Mouse (Mus musculus) thymus, adult 18-20 months (tissue): ENCODE data around the gene Usf3.

Source experiments
- DNase-seq, 2 experiments: peaks; one replicate each; pipeline ENCODE4 v3.0.0; 2022; ENCODE audit warnings: mixed read lengths in 2 of 2

The Usf3 gene

DNA sequence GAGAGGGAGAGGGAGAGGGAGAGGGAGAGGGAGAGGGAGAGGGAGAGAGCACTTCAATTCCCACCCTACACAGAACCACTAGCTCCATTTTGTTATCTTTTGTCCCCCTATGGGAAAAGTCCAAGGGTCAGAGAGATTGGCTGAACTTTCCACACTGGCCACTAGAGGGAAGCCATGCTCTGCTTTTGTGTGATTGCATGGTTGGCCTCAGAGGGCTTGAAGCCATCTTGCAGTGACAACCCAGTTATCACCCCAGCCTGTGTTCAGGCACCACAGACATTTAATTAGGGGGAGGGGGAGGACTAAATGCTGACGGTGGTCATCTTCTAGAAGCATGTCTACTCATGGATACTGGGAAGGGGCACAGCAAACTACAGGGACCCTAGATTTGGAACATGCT, 69.6 kb downstream of the Usf3 start:
- peak; percentile 16 to 45 for DNase-seq

DNA sequence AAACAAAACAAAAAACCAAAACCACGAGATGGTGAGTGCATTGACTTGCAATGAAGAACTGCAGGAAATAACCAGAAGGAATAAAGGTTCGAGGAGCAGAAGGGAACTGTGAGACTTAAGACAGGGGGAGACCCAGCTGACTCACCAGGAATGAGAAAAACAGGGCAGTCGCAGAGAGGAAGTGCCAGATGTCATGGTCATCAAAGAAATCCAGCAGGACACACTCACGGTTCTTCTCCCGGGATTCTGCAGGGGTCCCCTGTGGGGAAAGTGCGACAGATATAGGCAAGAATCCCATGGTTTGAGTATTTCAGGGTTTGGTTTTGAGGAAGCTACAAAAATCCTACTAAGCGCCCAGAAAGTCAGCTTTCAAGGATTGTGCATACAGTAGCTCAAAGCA, 70.3 kb downstream of the Usf3 start:
- no peak for DNase-seq

DNA sequence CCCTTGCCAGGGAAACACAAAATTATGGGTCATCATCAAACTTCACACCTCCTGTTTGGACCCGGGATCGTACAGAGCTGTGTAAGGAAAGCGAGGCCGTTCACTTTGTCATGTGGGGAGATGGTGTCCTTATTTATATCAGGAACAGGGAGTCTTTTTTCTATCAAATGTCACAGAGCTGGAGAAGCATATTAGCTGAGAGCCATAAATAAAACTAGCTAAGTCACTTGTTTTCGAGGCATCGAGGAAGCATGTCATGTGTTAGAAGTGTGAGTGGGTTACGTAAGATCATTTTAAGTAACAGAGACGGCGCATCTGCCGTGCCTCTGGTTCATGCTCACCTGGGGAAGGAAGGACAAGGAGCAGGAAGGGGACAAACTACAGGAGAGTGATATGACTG, 76.9 kb downstream of the Usf3 start:
- DNase-seq, result no peak

DNA sequence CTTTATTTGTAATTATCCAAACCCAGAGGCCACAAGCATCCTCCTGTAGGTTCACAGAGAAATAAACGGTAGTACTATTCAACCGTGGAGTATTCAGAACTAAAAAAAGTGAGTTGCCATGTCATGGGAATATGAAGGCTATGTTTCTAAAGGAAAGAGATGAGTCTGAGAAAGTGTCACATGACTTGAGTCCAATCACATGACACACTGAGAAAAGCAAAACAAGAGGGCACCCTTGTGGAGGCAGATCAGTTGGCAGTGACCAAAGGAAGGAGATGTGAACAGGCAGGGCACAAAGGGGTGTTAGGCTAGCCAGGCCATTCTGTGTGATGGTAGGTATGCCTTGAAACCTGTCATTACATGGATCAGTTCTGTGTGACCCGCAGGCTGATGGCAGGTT, 79.7 kb downstream of the Usf3 start:
- DNase-seq, result no peak

DNA sequence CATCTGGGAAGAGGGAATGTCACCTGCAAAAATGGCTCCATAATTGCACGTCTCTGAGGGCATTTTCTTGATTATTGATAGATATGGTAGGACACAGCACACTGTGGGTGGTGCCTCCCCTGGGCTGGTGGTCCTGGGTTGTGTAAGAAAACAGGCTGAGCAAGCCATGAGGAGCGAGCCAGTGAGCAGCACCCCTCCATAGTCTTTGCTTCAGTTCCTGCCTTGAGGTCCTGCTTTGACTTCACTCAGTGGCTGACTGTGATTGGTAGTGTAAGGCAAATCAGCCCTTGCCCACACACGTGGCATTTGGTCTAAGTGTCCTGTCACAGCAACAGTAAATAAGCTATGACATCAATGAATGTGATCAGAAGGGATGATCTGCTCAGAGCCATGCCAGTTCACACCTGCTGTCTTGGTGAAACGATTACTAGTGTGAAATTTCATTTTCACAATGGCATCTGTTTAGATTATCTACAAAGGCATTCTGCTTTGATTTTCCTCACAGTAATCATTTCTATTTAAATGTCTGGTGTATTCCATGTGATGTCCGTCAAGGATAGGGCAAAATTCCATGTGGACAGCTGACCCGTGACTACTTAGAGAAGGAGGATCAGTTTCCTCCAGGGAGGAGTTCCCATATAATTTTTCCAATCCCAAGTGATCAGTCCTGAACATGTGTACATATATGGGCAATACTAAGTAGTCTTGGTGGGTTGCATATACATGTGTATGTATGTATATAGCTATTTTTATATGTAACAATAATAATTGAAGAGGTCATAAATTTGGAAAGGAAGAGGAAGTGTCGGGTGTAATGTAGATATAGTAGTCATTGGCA, 81.0 kb downstream of the Usf3 start:
- DNase-seq, result no peak

DNA sequence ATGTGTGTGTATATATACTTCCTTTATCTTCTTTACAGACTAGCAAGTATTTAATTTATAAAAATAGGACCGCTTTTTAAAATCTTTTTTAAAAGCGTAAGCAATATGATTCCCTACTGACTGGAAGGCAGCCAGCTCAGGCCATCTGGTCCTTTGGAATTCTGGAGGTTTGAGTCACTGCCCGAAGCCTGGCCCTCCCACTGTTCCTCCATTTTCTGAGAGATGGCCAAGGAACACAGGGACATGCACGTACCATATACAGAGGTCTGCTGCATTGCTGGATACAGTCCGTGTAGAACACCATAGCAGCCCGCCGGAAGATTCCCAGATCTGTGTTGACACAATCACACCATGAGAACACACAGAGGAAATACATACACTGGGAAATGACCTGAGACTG, 81.7 kb downstream of the Usf3 start:
- DNase-seq, result no peak

DNA sequence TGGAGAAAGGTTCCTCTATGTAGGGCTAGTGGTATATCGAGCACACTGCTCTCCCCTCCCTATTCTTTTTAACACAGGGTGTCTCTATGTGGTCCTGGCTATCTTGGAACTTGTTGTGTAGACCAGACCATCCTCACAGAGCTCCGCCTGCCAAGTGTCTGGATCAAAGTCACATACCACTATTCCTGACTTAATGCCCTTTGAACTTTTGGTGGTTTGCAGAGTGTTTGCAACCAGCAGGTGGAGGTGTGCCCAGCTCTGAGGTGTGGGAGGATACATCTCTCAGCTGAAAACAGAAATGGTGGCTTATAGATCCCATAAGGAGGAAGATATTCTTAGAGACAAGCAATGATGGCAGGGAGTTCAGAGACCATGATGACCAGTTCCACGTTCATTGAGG, 84.4 kb downstream of the Usf3 start:
- no peak for DNase-seq

DNA sequence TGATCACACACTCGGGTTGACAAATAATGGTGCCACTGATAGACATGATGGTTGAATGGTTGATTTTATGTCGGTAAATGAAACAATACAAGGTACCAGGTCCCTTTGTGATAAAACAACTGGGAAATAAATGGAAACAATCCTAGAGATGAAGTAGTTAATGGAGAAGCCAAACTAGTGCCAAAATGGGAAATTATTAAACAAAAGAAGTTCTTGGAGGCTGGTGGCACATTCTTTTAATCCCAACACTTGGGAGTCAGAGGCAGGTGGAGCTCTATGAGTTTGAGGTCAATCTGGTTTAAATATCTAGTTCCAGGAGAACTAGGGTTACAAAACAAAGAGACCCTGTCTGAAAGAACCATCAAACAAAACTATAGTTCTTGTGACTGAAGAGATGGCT, 91.9 kb downstream of the Usf3 start:
- no peak for DNase-seq

DNA sequence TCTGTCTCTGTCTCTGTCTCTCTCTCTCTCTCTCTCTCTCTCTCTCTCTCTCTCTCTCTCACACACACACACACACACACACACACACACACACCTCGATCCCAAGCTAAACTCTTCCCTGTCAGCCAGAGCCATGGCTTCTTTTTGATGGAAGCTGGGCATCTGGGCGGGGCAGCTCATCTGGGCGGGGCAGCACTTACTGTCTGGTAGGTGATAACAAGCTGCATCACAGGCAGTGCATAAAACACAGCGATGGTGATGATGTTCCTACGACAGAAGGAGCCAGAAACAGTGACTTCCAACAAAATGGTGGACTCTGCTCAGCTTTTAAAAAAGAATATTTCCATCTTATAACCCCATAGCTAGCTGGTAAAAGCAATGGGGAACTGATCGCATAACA, 92.5 kb downstream of the Usf3 start:
- no peak for DNase-seq

DNA sequence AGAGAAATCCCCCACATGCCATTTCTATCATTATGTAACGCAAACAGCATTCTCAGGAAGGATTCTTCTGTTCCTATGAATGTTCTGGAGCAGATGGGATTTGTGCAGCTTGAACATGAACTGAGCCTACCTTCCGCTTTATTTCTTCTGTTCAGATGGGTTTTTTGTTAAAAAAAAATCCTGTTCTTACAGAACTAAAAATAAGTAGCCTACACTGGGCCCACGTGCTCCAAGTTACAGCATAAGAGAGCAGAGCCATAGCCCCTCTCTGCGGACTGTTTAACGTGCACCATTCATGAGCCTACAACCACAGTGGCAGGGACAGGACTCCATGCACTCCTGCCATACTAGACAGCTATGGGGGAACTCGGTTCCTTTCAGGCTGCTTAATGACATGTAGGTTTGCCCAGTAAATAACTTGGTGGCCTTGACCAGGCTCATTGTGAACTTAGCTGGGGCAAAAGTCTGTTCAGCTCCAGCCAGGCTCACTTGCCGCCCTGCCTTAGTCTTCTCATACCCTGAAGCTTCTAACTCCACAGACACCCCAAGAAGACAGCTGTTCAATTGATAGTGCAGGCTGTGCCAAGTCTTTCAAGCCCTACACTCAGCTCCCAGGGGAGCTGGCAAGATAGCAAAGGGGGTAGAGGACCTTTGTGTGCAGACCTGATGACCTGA, 95.6 kb downstream of the Usf3 start:
- DNase-seq, result no peak

DNA sequence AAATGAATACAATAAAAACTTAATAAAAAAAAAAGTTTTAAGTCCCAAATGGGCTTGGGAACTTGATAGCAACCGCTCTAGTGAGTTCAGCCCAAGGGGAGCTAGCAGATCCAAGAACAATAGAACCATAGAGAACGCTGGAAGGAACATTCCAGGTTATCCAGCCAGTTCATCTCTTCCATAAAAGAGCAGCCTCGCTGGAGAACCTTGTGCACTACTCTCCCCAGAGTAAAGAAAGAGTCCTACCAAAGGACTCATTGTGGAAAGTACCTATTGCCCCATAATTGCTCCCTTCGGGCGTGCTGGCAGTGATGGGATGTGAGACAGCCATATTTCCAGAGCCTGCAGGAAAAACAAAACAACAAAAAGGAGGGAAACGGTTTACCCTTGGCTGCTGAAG, 96.5 kb downstream of the Usf3 start:
- DNase-seq, result no peak

DNA sequence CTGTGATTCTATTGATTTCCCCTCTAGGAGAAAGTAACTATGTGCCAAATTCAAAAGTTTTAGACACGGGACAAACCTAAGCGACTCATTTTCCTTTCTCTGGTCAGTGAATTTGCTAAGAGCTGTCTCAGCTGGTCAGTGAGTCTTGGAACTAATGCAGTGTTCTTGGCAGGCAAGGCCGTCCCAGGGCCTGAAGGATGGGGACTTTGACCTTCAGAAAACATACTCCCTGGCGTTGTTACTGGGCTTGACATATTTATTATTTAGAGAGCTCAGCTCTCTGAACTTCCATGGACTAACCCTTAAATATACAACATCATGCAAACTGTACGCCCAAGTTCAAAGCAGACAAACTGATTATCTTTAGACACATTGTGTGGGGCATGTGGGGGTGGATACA, 97.6 kb downstream of the Usf3 start:
- no peak for DNase-seq

DNA sequence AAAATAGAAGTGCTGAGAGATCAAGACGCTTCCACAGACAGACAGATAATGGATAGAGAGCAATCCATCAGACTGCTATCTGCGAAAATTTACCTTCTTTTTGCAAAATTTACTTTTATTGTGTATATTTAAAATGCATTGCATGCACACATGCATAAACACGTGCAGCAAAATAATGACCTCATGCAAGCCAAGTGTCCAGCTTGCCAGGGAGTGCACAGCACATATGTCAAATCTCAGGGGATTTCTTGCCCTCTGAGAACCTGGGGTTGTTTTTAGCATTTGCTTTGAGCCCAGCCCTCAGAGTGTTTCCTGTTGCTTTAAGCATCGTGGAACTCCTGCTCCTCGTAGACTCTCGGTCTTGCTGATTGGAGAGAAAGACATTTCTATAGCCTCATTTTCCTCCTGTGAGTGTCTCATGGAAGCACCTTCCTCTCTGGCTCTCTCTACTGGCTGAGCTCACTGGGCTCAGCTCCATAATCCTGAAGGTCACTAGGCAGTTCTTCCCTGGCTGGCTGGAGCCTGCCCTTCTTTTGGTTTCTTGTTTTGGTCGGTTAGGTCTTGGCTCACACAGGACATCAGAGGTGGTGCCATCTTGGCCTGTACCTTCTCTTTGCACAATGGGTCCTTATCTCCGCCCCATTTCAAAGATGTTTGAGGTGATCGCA, 98.5 kb downstream of the Usf3 start:
- DNase-seq, result no peak
